Mouse (Mus musculus) cortical plate, adult 2 months (tissue): ENCODE measurements at regions not wholly inside any gene's neighbourhood (a gene's known extent, or its start where the extent isn't known, plus 50 kb on each side); places are given as distances from the start of the nearest gene placed in this dataset.

ENCODE experiments used
- H3K27ac ChIP-seq: fragments of 200-500 bp; 2 replicates; pipeline ENCODE4 v1.5.1; 2012; ENCODE audit warnings: low read length, control low read depth, inconsistent platforms; ENCODE audit not compliant: insufficient read depth
- H3K4me1 ChIP-seq: fragments of 200-500 bp; 2 replicates; pipeline ENCODE4 v1.6.1; 2011; ENCODE audit warnings: low read length; ENCODE audit not compliant: control insufficient read depth, insufficient read depth
- H3K4me3 ChIP-seq: fragments of 200-500 bp; 2 replicates; pipeline ENCODE4 v1.5.1; 2011; ENCODE audit warnings: mild to moderate bottlenecking, low read length, control low read depth; ENCODE audit not compliant: insufficient read depth
- CTCF ChIP-seq: fragments of 200-500 bp; IDR thresholded peaks from 2 replicates; pipeline ENCODE4 v1.5.1; 2011; ENCODE audit warnings: mild to moderate bottlenecking, control low read depth, low read length; ENCODE audit not compliant: insufficient read depth; ENCODE audit errors: extremely low read depth
- POLR2A ChIP-seq: fragments of 200-500 bp; IDR thresholded peaks from 2 replicates; pipeline ENCODE4 v1.6.1; 2011; ENCODE audit warnings: mild to moderate bottlenecking, low read length, control low read depth; ENCODE audit not compliant: insufficient read depth; ENCODE audit errors: extremely low read depth

DNA sequence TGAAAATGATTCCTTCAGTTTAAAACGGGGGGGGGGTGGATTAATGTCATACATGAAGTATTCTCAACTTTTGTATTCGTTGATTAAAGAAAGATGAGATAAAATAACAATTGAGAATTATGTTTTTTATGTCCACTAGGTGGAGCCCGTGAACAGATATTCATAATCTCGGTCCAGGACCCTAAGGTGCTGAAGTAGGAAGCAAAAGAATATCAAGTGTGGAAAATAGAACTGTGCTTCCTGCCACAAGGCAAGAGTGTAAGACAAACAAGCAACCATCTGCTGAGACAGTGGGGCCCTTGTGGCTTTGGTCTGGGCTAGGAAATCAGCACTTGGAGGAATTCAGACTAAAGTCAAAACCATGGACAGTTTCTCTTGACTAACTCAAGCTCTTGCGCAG is 50.9 kb upstream of the Kap start:
- Histone ChIP-seq H3K27ac (no peak overlapping the region), H3K4me3 (no peak overlapping the region), H3K4me1 (no peaks in the 10 kb centered on the region)
- peak; percentile 26; the same call in 1 of the 2 replicates for TF ChIP-seq CTCF
- TF ChIP-seq POLR2A, result no peak

DNA sequence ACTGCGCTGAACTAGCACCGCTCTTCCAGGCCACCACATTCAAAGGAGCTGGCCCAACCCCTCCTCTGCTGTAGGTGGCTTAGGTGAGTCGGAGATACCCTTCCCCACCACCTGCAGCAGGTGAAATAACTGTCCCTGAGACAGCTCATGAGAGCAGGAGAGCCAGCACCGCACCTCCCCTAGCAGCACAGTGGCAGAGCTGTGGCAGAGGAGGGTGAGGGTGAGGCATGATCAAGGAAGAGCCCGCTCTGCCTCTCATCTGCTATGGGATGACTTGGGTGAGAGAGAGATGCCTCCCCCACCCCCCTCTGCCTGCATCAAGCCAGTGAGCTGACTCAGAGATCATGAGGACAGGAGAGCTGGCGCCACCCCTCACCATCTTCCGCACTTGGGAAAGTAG is 81.1 kb upstream of the Kap start:
- Histone ChIP-seq H3K4me1 (no peaks in the 10 kb centered on the region), H3K27ac (no peak overlapping the region), H3K4me3 (no peak overlapping the region)
- no peak for TF ChIP-seq POLR2A
- no peak for TF ChIP-seq CTCF

DNA sequence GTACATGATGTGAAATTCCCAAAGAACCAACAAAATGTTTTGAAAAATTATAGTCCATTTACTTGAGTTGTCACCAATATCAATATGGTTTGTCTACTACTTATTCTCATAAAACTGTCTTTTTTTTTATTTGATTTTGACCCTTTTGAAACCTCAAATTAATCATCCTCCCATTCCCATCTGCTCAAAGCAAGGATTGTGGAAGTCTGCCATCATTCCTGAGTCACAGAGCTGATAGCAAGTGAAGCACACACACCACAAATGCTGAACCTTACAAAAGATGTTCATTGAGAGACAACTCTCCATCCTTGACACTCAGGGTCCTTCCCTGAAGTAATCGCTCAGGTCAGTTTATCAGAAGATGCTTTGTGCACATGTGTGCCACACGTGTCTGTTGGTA is 82.1 kb upstream of the Kap start:
- Histone ChIP-seq H3K4me3 (no peak overlapping the region), H3K27ac (no peak overlapping the region), H3K4me1 (no peaks in the 10 kb centered on the region)
- TF ChIP-seq POLR2A (no peak), CTCF (no peak)

DNA sequence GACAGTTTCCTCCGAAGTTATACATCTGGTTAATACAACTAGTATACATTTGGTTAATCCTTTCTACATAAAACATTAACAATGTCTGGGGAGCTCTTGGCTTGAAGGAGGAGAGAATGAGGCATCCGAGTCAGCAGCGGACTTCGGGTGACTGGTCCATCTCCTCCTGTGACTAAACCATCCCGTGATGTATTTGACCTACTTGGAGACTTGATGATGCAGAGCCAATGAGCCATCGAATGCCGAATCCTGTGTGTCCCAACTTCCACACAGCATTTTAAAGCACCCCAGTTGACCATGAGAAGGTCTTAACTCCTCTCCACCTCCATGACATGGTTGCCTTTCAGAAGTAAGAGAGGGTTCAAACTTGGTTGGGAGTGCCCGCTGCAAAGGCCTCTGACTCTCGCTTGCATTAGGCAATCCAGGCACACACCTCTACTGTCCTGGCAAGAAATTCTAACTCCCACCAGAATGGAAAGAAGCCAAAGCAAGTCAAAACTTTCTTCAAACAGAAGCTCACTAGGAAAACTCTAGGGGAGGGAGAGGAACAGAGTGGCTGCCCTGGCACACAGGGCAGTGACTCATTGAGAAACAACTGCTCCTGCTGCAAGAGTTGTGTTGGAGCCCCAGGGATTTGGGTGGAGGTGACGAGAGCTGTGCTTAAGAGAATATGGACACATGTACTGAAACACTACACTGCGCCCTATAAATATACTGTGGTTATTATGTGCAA is 75.4 kb upstream of the Etv6 start:
- H3K4me1 ChIP-seq, result no peaks in the 10 kb centered on the region
- TF ChIP-seq POLR2A (no peak), CTCF (no peak)

DNA sequence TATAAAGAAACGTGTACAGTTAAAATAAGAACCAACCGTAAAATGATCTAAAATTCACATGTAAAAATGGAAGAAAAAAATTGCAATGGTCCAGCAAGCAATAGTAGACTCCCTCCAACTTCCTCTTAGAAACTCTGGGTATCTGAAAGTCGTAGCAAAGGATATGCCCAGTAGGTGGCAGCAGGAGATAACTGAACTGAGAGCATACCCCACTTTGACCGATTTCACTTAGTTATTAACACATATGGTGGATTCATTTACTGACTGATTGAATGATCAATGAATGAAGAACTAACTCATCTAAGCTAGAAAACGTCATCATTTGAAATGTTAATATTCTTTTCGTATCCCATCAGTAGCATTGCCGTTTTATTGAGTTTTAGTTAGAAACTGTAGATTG is 74.8 kb upstream of the Etv6 start:
- TF ChIP-seq POLR2A (no peak), CTCF (peak; percentile 73)
- Histone ChIP-seq H3K4me1 (no peaks in the 10 kb centered on the region), H3K27ac (no peak overlapping the region), H3K4me3 (no peak overlapping the region)

More for the DNA sequence above, 75.4 kb upstream of the Etv6 start:
- H3K4me3 ChIP-seq, result no peak overlapping the region
- no peak overlapping the region for H3K27ac ChIP-seq

DNA sequence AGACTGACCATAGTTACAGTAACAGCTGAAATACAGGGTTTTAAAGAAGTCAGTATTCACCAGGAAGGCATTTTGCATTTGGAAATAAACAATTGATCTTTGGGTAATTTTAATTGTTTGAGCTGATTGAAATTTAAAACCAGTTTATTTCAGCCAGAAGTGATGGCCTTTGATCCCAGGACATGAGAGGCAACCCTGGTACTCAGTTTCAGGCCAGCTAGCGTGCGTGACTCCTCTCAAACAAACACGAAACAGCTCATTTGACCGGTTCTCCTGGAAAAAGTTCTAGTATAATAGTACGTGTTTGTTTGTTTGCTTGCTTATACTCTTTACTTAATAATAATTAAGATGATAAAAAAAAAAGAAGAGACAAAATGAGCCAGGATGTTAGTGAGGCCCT is 72.9 kb upstream of the Etv6 start:
- no peak overlapping the region for H3K4me3 ChIP-seq
- no peak overlapping the region for H3K27ac ChIP-seq
- no peak for TF ChIP-seq CTCF
- TF ChIP-seq POLR2A, result no peak
- no peaks in the 10 kb centered on the region for H3K4me1 ChIP-seq

DNA sequence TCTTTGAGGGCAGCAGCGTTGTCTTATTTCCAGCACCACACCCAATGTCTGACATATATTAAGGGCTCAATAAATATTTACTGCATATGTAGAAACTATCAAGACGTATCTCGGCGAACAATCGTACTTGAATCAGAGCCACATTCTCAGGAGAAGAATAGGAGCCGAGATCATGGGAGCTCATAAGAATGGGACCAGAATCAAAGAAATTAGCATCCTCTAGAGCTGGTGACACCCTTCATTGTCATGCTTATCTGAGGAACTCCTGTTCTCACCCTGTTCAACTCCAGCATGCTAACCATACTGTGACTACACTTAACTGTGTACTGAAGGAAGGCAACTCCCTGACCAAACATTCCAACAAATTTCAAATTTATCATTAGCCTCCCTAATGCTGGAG is 72.2 kb upstream of the Etv6 start:
- Histone ChIP-seq H3K27ac (no peak overlapping the region), H3K4me3 (no peak overlapping the region), H3K4me1 (no peaks in the 10 kb centered on the region)
- TF ChIP-seq CTCF (no peak), POLR2A (no peak)

DNA sequence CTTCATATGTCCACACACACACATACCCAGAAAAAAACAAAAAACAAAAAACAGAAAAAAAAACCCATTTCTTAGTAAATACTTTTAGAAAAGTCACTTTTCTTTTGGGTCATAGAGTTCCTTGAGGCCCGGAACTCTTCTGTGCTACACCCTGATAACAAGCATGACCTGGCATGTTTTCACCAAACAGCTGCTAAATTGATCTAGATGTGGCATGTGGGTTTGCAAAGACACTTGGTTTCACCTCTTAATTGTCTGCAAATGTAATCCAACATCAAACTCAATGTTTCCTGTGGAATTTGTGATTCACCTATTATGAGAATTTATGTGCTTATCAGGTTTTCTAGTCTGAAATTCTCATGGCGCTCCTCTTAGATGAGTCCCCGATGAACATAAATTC is 68.2 kb upstream of the Etv6 start:
- TF ChIP-seq POLR2A (no peak), CTCF (no peak)
- Histone ChIP-seq H3K4me1 (no peaks in the 10 kb centered on the region), H3K27ac (no peak overlapping the region), H3K4me3 (no peak overlapping the region)

DNA sequence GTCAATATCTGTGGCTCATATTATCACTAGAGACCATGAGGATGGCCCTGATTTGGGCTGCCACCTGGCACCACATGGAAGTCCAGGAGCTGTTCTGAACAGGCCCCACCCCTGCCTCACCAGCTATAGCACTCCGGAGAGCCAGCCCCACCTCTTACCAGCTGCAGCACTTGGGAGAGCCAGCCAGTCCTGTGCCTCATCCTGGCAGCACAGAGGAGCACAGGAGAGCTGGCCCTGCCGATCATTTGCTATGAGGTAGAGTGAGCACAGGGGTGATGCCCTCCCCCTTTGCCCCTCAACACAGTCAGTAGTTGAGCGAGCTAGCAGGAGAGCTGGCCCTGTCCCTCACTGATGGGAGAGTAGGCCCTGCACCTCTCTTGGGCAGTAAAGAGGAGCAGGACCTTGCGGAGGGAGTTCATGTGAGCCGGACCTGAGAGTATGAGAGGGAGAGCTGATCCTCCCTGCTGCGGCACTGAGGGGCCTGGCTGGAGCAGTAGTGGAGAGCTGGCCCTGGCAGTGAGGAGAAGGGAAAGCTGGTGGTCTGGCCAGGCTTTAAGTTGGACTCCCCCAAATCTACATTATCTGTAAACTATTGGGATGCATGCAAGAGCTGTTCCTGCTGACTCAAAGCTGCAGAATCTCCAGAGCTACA is 63.3 kb upstream of the Etv6 start:
- H3K27ac ChIP-seq, result no peak overlapping the region
- no peaks in the 10 kb centered on the region for H3K4me1 ChIP-seq
- H3K4me3 ChIP-seq, result no peak overlapping the region
- TF ChIP-seq POLR2A (no peak), CTCF (no peak)

DNA sequence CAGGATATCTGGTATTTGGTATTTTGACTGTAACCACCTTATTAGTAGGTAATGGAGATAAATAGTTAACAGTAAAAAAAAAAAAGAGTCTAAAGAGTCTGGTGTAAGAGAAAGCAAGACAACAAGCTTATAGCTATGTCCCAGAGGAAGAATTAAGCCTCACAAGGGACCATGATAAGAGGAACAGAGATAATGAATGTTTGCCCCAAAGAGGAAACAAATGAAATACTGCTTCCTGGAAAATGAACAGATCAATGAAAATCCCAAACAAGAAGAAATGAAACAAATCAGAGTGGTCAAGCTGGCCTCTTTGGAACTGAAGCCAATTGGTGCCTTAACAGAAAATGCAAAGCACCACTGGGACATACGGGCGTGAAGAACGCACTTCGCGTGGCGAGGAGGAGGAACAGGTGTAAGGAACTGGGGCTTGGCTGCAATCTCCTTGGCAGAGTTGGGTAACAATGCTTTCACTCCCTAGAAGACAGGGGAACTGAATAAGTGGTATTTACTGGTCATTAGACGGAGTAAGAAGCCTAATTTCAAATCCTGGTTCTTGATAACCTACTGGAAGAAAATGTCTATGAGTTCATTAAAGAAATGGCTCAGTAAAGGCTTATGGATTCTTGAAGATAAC is 62.2 kb upstream of the Etv6 start:
- Histone ChIP-seq H3K4me1 (no peaks in the 10 kb centered on the region), H3K4me3 (no peak overlapping the region)
- TF ChIP-seq CTCF, result no peak
- TF ChIP-seq POLR2A, result no peak

More for the DNA sequence above, 62.2 kb upstream of the Etv6 start:
- no peak overlapping the region for H3K27ac ChIP-seq
